Mouse (Mus musculus): ENCODE measurements at regions not wholly inside any gene's neighbourhood (a gene's known extent, or its start where the extent isn't known, plus 50 kb on each side); places are given as distances from the start of the nearest gene placed in this dataset.

- TF ChIP-seq CTCF (IDR thresholded peaks at IDR 0.05; ENCODE audit: insufficient read depth, low read depth, low read length) (no peak), POLR2A (IDR thresholded peaks at IDR 0.05; ENCODE audit: insufficient read depth, low read depth, low read length) (no peak)
Measured at GRCm38 (mm10) chr7:72768705-72769104, 462.3 kb upstream of the Mctp2 start.
